Mouse (Mus musculus) kidney, postnatal 14 days (tissue): ENCODE data around the gene Nasp.

Experiments used
- DNase-seq: peaks from one replicate; pipeline ENCODE4 v3.0.0; 2022; ENCODE audit warnings: mixed read lengths

Nasp gene

DNA sequence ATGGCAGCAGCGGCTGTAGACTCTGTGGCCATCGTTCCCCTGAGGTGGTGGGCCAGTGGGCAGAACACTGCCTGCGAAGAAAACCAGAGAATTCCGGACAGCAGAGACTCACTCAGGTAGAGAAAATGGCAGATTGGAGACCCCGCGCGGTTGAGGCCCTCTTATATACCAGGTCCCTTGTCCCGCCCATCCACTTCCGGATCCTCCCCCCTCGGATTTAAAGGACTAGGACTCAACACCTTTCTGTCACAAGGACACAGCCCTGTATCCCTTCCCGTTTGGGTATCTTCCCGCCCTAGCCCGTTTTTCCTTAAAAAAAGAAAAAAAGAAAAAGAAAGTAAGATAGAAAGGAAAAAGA, 403 bp downstream of the Nasp start:
- peak; percentile 93 for DNase-seq

DNA sequence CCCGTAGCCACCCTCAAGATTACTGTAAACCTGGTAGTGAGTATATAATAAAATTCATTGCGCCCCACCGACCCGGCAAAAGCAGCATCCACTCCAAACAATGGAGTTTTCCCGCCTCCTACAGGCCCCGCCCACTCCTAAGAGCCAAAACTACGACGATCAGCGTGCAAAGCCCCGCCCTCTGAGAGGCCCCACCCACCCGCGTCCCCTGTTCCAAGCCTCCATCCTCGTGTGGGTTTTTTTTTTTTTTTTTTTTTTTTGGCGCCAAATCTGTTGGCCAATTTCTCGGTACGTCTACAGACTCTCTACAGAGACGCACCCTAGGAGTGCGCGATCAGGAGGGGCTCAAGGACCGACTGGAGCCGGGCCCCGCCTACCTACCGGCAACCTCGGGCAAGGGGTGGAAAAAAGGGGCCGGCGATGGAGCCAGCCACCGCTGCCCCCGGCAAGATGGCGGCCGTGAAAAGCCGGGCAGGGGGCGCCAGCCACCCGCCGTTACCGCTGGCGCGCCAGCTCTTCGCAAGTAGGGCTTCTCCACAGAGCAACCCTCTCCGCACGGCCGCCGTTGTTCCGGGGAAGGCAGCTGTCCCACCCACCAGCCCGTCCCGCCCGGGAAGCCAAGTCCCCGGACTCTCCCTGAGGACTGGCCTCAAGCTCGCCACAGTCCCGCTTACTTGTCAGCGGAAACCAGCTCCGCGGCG, 933 bp downstream of the Nasp start:
- DNase-seq, result peak; percentile 88

DNA sequence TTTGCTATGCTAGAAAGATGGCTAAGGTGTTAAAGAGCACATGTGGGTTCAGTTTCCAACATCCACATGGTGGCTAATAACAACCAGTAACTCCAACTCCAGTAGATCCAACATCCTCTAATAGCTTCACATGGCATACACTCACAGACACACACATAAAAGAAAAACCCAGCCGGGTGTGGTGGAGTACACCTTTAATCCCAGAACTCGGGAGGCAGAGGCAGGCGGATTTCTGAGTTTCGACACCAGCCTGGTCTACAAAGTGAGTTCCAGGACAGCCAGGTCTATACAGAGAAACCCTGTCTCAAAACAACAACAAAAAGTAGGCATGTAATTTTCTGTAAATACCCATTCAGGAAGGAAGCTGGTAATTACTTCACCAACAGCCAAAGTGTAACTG, 2.9 kb downstream of the Nasp start:
- DNase-seq, result no peak

DNA sequence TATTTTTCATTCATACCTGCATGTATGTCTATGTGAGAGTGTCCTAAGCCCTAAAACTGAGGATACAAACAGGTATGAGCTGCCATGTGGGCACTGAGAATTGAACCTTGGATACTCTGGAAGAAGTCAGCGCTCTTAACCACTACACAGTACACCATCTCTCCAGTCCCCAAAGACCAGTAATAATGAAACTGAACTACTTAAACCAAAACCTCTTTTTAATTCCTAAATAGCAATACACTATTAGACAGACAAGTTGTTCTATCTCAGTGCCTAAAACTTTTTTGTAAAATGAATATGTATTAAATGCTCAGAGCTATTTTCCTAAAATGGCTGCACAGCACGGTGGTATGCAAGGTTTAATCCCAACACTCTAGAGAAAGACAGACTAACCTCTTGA, 12.5 kb downstream of the Nasp start:
- no peak for DNase-seq

DNA sequence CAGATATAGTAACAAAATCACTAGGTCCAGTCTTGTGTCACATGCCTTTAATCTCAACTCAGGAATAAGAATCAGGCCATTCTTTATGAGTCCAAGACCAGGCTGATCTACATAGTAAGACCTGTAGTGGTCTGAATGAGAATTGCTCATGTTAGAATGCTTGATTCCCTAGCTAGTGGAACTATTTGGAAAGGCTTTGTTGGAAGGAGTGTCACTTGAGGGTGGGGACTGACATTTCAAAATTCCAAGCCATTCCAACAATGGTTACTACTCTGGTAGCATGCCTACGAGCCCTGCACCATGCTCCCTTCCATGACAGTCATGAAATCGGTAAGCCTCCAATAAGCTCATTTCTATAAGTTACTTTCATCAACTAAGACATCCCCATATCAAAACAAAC, 15.1 kb downstream of the Nasp start:
- no peak for DNase-seq

DNA sequence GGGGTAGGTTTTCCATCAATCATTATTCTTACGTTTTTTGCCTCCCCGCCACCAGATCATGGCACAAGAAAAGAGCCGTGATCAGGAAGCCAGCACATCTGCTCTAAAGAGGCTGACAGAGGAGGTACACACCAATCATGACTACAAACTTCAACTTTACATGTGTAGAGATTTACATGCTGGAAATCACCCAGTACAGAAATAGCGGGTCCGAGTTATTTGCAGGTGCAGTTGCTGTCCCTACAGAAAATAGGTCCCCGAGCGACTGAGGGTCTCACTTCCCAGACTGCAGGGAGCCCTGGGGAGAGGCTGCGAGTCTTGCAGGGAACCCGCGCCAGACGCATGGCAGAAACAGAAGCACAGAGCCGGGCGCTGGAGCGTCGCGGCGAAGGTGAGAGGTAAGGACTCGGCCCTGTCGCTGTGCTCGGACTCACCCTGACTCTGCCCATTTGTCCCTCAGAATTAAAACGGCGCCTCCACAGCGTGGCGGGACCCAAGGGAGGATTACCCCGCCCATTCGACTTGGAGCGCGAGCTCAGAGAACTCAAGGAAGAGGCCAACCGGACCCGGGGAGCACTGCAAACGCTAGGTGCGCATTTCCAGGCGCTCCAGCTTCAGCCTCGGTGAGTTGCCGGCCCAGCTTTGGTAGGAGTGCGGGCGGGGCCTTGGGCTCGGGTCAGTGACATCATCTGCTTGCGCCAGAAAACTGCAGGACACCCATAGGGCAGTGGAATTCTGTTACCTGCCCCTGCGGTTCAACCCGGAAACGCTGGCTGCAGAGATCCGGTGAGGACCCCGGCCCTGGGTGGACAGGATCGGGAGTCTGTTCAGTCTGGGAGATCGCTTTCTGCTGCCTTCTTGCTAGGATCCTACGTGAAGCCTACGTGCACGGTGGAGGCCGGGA, 30.5 kb downstream of the Nasp start:
- peak; percentile 94 for DNase-seq

DNA sequence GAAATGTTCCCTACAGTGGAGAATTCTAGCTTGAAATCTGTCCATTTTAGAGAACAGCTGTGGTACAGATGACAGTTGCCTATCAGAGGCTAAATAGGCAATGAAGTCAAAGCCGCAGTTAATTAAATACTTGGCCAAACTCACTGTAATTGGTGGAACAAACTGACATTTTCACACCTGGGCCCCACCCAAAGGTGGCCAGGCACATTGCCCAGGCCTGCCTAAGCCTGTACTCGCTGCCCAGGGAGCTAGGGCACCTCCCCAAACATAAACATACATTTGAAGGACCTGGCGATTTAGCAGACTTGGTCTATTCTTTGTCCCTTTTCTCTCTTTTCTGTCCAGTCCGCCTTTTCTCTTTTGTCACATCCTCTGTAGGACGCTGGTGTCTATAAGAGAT, 31.4 kb downstream of the Nasp start, which contains the start of gene Ccdc17:
TSS of gene Ccdc17 (plus strand) at position 276 of the 400 bp plus-strand sequence.
- DNase-seq, result no peak

DNA sequence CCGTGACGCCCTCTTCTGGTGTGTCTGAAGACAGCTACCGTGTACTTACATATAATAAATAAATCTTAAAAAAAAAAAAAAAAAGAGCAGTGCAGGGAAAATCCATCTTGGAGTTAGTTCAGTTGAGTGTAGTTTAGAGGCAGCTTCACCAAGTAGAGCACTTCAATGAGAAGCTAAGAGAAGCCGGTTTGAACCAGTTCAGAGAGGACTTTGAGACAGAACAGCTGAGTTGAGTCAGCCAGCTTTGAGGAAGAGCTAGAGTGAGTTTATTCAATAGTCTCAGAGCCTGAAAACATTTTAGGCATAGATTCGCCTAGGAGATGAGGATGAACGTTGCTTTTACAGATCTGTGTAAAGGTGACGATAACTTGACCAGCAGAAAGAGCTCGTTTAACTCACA, 31.9 kb downstream of the Nasp start:
- DNase-seq, result no peak

DNA sequence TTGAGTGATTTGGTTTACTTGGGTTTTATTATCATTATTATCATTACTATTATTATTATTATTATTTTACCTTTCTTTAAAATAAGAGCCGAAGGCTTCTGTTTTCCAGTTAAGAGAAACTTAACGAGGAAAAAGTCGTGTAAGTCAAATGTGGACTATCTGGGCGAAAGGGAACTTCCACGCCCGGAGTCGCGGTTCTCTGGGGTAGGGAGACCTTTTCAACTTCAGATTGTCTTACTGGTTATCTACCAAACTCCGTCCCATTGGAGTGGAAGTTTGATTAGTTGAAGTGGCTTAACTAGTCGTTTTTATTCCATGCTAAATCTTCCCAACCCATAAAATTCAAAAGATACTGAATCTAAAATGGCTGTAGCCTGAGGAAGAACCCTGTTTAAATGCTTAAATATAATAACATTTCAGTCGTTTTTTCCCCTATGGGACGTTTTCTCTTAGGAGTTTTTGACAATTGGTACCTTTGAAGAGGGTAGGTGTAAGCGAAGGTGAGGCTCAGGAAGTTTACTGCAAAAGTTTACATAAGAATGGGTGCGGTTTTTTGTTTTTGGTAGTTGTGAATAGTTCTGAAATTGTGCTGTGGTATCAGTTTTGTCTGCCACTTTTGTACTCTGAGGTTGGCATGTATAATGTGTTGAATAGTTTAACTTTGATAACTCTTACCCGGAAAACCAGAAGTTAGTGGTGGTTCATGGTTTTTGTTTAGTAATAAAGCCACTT, 69.4 kb downstream of the Nasp start:
- DNase-seq, result no peak

DNA sequence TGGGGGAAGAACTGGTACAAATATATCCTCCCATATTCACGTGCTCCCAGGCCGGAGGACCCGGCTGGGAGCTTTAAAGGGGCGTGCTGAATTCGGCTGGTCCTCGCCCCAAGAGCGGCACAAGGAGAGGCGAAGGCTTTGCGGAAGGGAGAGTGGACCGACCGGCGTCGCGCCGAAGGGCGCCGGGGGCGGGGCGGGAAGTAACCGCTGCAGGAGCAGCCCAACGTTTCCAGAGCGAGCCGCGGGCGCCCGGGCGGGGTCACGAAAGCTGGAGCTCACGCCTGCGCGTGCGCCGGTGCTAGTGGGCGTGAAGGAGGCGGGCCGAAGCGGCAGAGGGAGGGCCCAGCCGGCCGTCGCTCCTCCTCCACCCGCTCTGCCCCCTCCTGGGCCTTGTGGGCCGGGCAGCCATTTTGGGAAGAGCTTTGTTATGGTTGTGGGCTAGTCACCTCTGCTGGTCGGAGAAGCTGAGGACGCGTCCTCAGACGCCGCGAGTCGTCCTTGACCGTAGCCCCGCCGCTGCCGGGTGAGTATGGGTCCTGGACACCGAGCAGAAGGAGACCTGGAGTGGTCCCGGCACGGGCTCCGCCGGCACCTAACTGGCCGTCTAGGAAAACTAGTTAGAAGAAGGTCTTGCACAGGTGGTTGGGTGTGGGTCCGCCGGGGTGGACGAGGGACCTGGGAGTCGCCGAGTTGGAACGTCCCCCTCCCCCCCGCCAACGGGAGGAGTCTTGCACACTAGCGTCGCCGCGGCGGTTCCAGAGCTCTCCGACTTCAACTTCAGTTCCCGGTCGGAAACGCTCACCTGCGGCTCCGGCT, 70.2 kb downstream of the Nasp start, which contains the start of gene Gpbp1l1:
TSS of gene Gpbp1l1 (plus strand) at position 353 of the 816 bp plus-strand sequence.
- DNase-seq, result peak; percentile 99

DNA sequence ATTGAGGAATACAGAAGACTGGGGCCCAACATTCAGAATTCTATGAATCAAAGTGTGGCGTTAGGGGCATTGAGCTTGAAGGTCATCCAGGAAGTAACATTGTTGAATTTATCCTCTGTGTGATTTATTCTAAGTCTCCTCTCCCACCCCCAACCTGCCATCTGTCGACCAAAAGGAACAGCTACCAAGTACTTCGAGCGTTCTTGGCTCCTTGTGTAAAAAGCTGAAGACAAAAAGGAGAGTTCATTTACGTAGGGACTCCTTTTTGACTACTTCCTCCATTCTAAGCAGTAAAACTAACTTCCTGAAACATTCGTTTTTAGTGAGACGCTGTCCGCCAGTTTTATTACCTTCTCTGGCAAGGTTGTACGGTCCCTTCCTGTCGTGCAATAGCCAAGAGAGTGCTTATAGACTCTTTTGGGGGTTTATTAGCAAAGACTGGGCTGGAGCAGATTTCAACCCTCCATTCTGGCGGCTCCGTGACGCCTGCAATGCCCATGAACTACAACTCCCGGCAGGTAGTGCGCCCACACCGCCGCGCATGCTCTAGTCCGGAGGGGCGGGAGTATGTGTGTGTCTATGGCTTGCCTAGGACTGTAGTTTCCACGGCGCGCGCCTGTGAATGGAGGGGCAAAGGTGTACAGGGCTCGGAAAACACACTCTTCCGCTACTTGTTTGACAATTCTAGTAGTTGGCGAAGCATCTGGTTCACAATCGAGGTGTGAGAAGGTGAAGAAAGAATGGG, 71.0 kb downstream of the Nasp start:
- peak; percentile 95 for DNase-seq

DNA sequence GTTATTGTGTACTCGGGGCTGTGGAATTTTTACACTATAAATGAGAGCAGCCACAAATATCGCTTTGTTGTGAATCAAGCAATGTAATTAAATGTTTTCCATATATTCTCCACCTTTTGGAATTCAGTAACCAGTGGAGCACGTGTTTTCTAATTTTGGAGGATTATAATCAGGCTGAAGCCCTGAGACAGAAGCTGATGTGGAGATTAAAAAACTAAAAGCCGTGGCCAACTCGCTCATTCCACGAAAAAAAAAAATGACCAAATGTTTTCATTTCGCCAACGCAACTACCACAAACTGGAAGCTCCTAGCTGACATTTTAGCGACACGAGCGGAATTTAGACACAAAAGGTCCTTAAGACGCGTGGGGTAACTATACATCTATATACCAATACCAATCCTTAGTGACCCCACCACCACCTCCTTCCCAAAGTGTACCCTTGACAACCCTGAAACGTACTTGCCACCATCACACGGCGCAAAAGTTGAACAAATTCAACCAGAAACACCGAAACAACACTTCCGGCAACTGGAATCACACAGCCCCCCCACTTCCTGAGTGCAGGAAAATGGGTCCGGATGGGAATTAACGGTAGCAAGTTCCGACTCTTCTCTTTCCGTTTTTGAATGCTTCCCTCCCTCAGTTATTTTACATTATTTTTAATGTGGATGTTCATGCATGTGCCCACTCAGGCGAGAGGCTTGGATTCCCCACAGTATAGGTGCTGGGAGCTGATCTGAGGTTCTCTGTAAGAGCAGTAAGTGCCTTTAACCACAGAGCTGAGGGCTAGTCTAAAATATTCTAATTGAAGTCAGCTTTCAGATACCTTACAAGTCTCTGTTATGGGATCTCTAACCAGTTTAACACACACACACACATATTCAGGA, 72.1 kb downstream of the Nasp start, which contains the start of gene Tmem69:
TSS of gene Tmem69 (minus strand) at position 524 of the 888 bp plus-strand sequence.
- DNase-seq, result peak; percentile 84

DNA sequence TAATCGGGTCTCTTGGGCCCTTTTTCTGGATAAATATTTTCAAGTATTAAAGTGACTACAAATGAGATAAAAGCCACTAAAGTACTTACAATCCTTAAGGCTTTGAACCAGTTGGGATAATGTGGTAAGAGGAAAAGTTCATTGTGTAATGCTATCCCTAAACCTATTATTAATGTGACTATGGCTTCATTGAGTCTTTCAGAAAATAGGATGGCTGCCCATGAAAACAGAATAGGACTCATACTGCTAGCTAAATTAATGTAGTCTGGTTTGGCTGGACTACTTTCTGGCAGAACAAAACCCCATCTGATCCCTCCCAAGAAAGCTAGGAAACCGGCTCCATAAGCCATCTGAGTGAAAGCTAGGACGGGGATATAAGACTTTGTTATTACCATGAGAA, 74.7 kb downstream of the Nasp start:
- DNase-seq, result no peak
